Mouse (Mus musculus): ENCODE results near the gene Lyg1.

Gene Lyg1

GRCm38 (mm10) chr1:37954786-37955185 lies 2.8 kb downstream of the Lyg1 start:
- DNase-seq (ENCODE audit: low spot score) = no peak

GRCm38 (mm10) chr1:37948906-37949305 lies 8.7 kb downstream of the Lyg1 start:
- no peak for DNase-seq (ENCODE audit: low spot score)

- no peak for DNase-seq (ENCODE audit: low spot score)
These were observed 25.8 kb downstream of the Lyg1 start for GRCm38 (mm10) chr1:37931806-37932205.

- DNase-seq (ENCODE audit: low spot score) = no peak
These were observed 31.6 kb downstream of the Lyg1 start for GRCm38 (mm10) chr1:37925971-37926370.

GRCm38 (mm10) chr1:37922536-37922935 lies 35.0 kb downstream of the Lyg1 start:
- DNase-seq (ENCODE audit: low spot score) = no peak

GRCm38 (mm10) chr1:37918096-37918495 lies 39.5 kb downstream of the Lyg1 start:
- DNase-seq (ENCODE audit: low spot score) = no peak

- DNase-seq (ENCODE audit: low spot score) = no peak
These were observed 39.9 kb downstream of the Lyg1 start for GRCm38 (mm10) chr1:37917666-37918065.

GRCm38 (mm10) chr1:37916393-37916792 lies 41.2 kb downstream of the Lyg1 start, which contains the start of gene Lyg2:
Gene Lyg2 (minus strand): TSS chr1:37916493.
- no peak for DNase-seq (ENCODE audit: low spot score)

GRCm38 (mm10) chr1:37912751-37913150 lies 44.8 kb downstream of the Lyg1 start:
- no peak for DNase-seq (ENCODE audit: low spot score)

GRCm38 (mm10) chr1:37903178-37903577 lies 54.4 kb downstream of the Lyg1 start:
- peak; percentile 48 for DNase-seq (ENCODE audit: low spot score)

GRCm38 (mm10) chr1:37900288-37900687 lies 57.3 kb downstream of the Lyg1 start:
- no peak for DNase-seq (ENCODE audit: low spot score)

GRCm38 (mm10) chr1:37899816-37900215 lies 57.7 kb downstream of the Lyg1 start:
- DNase-seq (ENCODE audit: low spot score) = no peak

All from retina, embryonic 14.5 days (tissue).